Comparison of ENCODE assay signal across 23 mouse cellular contexts in genomic region chr4:129252492-129252891, GRCm38 (mm10). TPM values are rescaled to one million over a fixed set of nuclear protein-coding genes. Genes with fewer than 3 reads are reported as not detected.
DNase-seq lines count a peak whose midpoint lies in the region; ATAC-seq and TF ChIP-seq lines count a peak whose summit lies in the region.
"Had no signal": no experiment of that assay in that cellular context is flagged by ENCODE, and none has a peak within 500 bp of the region (broad histone marks: within the 10 kb centered on the region; RNA-seq: fewer than 3 reads in every experiment).

No protein-coding gene starts in this region.

- no peak for TF ChIP-seq EP300 in stomach, postnatal 0 days (optimal IDR thresholded peaks at IDR 0.05)

- no peak overlapping the region for H3K9ac ChIP-seq in ES-E14 (ENCODE audit: insufficient read depth, low read depth, low read length, poor library complexity, severe bottlenecking)
- H3K9ac ChIP-seq in intestine, embryonic 16.5 days (ENCODE audit: low read depth, low read length): no peak overlapping the region
- no peak overlapping the region for H3K9ac ChIP-seq in stomach, postnatal 0 days (ENCODE audit: low read length)
- H3K9ac ChIP-seq in heart, embryonic 11.5 days (ENCODE audit: low read depth, low read length): no peak overlapping the region
- H3K9ac ChIP-seq: forebrain, embryonic 13.5 days; hindbrain, embryonic 12.5 days; hindbrain, embryonic 15.5 days had no signal

- peaks cover 7 to 29% of the 10 kb centered on the region in 2 experiments for H3K4me1 ChIP-seq in ES-E14 (ENCODE audit: control insufficient read depth in 2 of 2, insufficient read depth in 2 of 2, low read length in 2 of 2, poor library complexity in 1 of 2)
- H3K4me1 ChIP-seq in intestine, embryonic 16.5 days (ENCODE audit: control insufficient read depth, insufficient read depth, low read length): peaks cover 27% of the 10 kb centered on the region
- H3K4me1 ChIP-seq in stomach, postnatal 0 days (replicated peaks; ENCODE audit: control insufficient read depth, insufficient read depth): peaks cover 9% of the 10 kb centered on the region
- peaks cover 24% of the 10 kb centered on the region for H3K4me1 ChIP-seq in heart, embryonic 11.5 days (ENCODE audit: control insufficient read depth, insufficient read depth, low read length)

- no peak overlapping the region for H3K4me2 ChIP-seq in intestine, embryonic 16.5 days (ENCODE audit: low read depth, low read length)
- no peak overlapping the region for H3K4me2 ChIP-seq in stomach, postnatal 0 days (replicated peaks; ENCODE audit: low read depth)
- H3K4me2 ChIP-seq in heart, embryonic 11.5 days: no peak overlapping the region

- no peak for ATAC-seq in intestine, embryonic 16.5 days
- ATAC-seq in stomach, postnatal 0 days (ENCODE audit: low FRiP score, low TSS enrichment): no peak
- ATAC-seq in heart, embryonic 11.5 days (replicated peaks; ENCODE audit: insufficient number of reproducible peaks, low FRiP score, low TSS enrichment): no peak
- ATAC-seq: CD4-positive, CD25-positive, alpha-beta regulatory T cell, adult 4 months; forebrain, embryonic 13.5 days; forebrain, embryonic 16.5 days; Patski had no signal

- intact Hi-C loops in left cerebral cortex, postnatal 10 days (cut with DNase I): no loop called here

- in situ Hi-C loops in ES-E14 (cut with MboI; ENCODE audit: low sequenced_read_pairs in 2 of 2, unreplicated experiment in 2 of 2): no loop called here

- no peak overlapping the region for H3K27ac ChIP-seq in ES-E14 (ENCODE audit: insufficient read depth, low read depth, low read length, poor library complexity, severe bottlenecking)
- H3K27ac ChIP-seq in intestine, embryonic 16.5 days (ENCODE audit: low read length): peak overlapping the region; percentile 99; the same call in 1 of the 2 replicates
- H3K27ac ChIP-seq in stomach, postnatal 0 days (replicated peaks): peak overlapping the region; percentile 94; the same call in 1 of the 2 replicates
- no peak overlapping the region for H3K27ac ChIP-seq in heart, embryonic 11.5 days (ENCODE audit: low read depth, low read length)
- H3K27ac ChIP-seq: forebrain, embryonic 13.5 days; heart, adult 2 months; heart, embryonic 10.5 days; hindbrain, embryonic 12.5 days; hindbrain, embryonic 15.5 days had no signal

- TF ChIP-seq CTCF in stomach, postnatal 0 days (IDR thresholded peaks at IDR 0.05; ENCODE audit: low read depth): no peak

- WGBS in intestine, embryonic 16.5 days: 86% methylated on average over 2 of the region's 2 CpGs
- 73% methylated on average over 2 of the region's 2 CpGs for WGBS in stomach, postnatal 0 days
- 70% methylated on average over 2 of the region's 2 CpGs for WGBS in heart, embryonic 11.5 days (ENCODE audit: insufficient replicate concordance)

- no peaks in the 10 kb centered on the region for H3K9me3 ChIP-seq in ES-E14 (ENCODE audit: control insufficient read depth, insufficient read depth, low read depth, low read length)
- H3K9me3 ChIP-seq in intestine, embryonic 16.5 days (ENCODE audit: control insufficient read depth, low read length): no peaks in the 10 kb centered on the region
- H3K9me3 ChIP-seq in stomach, postnatal 0 days (ENCODE audit: control insufficient read depth, low read length): no peaks in the 10 kb centered on the region
- H3K9me3 ChIP-seq in heart, embryonic 11.5 days (replicated peaks; ENCODE audit: control insufficient read depth, low read length): no peaks in the 10 kb centered on the region
- H3K9me3 ChIP-seq: forebrain, embryonic 10.5 days; forebrain, embryonic 13.5 days; G1E; heart, embryonic 10.5 days; hindbrain, embryonic 12.5 days; hindbrain, embryonic 15.5 days had no signal

- H3K36me3 ChIP-seq in ES-E14 (ENCODE audit: control insufficient read depth, insufficient read depth, low read length, poor library complexity, severe bottlenecking): no peaks in the 10 kb centered on the region
- H3K36me3 ChIP-seq in intestine, embryonic 16.5 days (ENCODE audit: control insufficient read depth, insufficient read depth, low read length): no peaks in the 10 kb centered on the region
- H3K36me3 ChIP-seq in stomach, postnatal 0 days (ENCODE audit: control insufficient read depth, insufficient read depth, low read length): no peaks in the 10 kb centered on the region
- H3K36me3 ChIP-seq in heart, embryonic 11.5 days (ENCODE audit: control insufficient read depth, insufficient read depth, low read length): no peaks in the 10 kb centered on the region
- H3K36me3 ChIP-seq: forebrain, embryonic 10.5 days; G1E; heart, embryonic 10.5 days; hindbrain, embryonic 12.5 days; hindbrain, embryonic 15.5 days had no signal

- no peak overlapping the region for H3K4me3 ChIP-seq in ES-E14 (ENCODE audit: insufficient read depth in 1 of 2, low read depth in 1 of 2, low read length in 2 of 2, poor library complexity in 1 of 2, severe bottlenecking in 1 of 2)
- H3K4me3 ChIP-seq in intestine, embryonic 16.5 days (ENCODE audit: low read length): no peak overlapping the region
- H3K4me3 ChIP-seq in stomach, postnatal 0 days (ENCODE audit: low read depth, low read length): no peak overlapping the region
- no peak overlapping the region for H3K4me3 ChIP-seq in heart, embryonic 11.5 days (ENCODE audit: low read depth, low read length)
- H3K4me3 ChIP-seq: forebrain, embryonic 13.5 days; heart, adult 2 months; hindbrain, embryonic 12.5 days; hindbrain, embryonic 15.5 days had no signal

- H3K27me3 ChIP-seq in intestine, embryonic 16.5 days (replicated peaks; ENCODE audit: control insufficient read depth, insufficient read depth, low read length): peaks cover 5% of the 10 kb centered on the region; the same call in 1 of the 2 replicates
- H3K27me3 ChIP-seq in stomach, postnatal 0 days (ENCODE audit: control insufficient read depth, insufficient read depth, low read length): no peaks in the 10 kb centered on the region
- H3K27me3 ChIP-seq in heart, embryonic 11.5 days (ENCODE audit: control insufficient read depth, insufficient read depth, low read length): peaks cover 51% of the 10 kb centered on the region
- H3K27me3 ChIP-seq: Patski had no signal

- DNase-seq in ES-CJ7 (ENCODE audit: low read depth, low spot score): peak; percentile 65
- no peak for DNase-seq in ES-E14 (ENCODE audit: low read depth, low spot score)
- DNase-seq in stomach, postnatal 0 days (ENCODE audit: low spot score): no peak
- DNase-seq in left cerebral cortex, postnatal 10 days (ENCODE audit: extremely low spot score in 1 of 2, low spot score in 2 of 2): no peak
- DNase-seq: adrenal gland, adult 8-10 months; cerebellum, adult 11 months; cerebellum, adult 2 months; cerebellum, adult 9-11 months; gastrocnemius, postnatal 10 days; gastrocnemius, postnatal 36 days; heart, adult 2 months had no signal

TF ChIP-seq in ES-E14, 5 proteins besides CTCF, POLR2A, EP300 and RAD21:
- peak; percentile 55; the same call in 1 of the 2 replicates for TF ChIP-seq ZNF384 (IDR thresholded peaks at IDR 0.05; ENCODE audit: low read depth, low read length)
- no peak for TF ChIP-seq ZC3H11A (IDR thresholded peaks at IDR 0.05; ENCODE audit: borderline replicate concordance, low read depth, low read length)

RNA-seq across cellular contexts. Expression of gene C77080, which starts 8.7 kb away (rescaled TPM):
- total RNA-seq in ES-E14 (2012; rRNA removed): 14.4 and 22.5 TPM in 2 replicates
- 6.5 and 7.5 TPM in 2 replicates for polyA plus RNA-seq in intestine, embryonic 16.5 days (2015; fragmentation: Nextera tagmentation; extraction: Ambion mirVana)
- polyA plus RNA-seq in stomach, postnatal 0 days (2015; fragmentation: Nextera tagmentation; extraction: Ambion mirVana): 9.6 and 10.3 TPM in 2 replicates
- 0.76 and 1.5 TPM in 2 replicates for polyA plus RNA-seq in heart, embryonic 11.5 days (2014; fragmentation: Nextera tagmentation; extraction: Ambion mirVana)
- 10 to 100 TPM; 11.1 to 15.8 TPM for total RNA-seq in left cerebral cortex, postnatal 10 days (2021)

RNA-seq across cellular contexts. Expression of gene Sync, which starts 34.9 kb away (rescaled TPM):
- 2.0 and 2.1 TPM in 2 replicates for total RNA-seq in ES-E14 (2012; rRNA removed)
- polyA plus RNA-seq in intestine, embryonic 16.5 days (2015; fragmentation: Nextera tagmentation; extraction: Ambion mirVana): 1.1 and 1.3 TPM in 2 replicates
- 2.9 and 3.2 TPM in 2 replicates for polyA plus RNA-seq in stomach, postnatal 0 days (2015; fragmentation: Nextera tagmentation; extraction: Ambion mirVana)
- polyA plus RNA-seq in heart, embryonic 11.5 days (2014; fragmentation: Nextera tagmentation; extraction: Ambion mirVana): 0.56 and 1.2 TPM in 2 replicates
- total RNA-seq in left cerebral cortex, postnatal 10 days (2021): 1 to 10 TPM; 1.7 TPM
- total RNA-seq: granulocyte monocyte progenitor cell, adult 5-6 weeks had no signal

Comparison
In these comparisons a context has a peak if more than half of its experiments do, and no peak if none do; other contexts are left out.
1. H3K27ac ChIP-seq: peak in intestine, embryonic 16.5 days (single experiment) and stomach, postnatal 0 days (single experiment); none in ES-E14 (single experiment) and heart, embryonic 11.5 days (single experiment).